Mouse (Mus musculus) kidney, adult 2 months (tissue): ENCODE measurements around the gene Per3.

ENCODE experiments used
- CTCF ChIP-seq: fragments of 200-500 bp; conservative IDR thresholded peaks from 2 replicates; pipeline ENCODE4 v1.5.1; 2011; ENCODE audit warnings: low read depth, mild to moderate bottlenecking, control low read depth, low read length, moderate library complexity, mixed read lengths; ENCODE audit not compliant: insufficient read depth, insufficient read length
- POLR2A ChIP-seq: fragments of 200-500 bp; IDR thresholded peaks from one replicate; pipeline ENCODE4 v1.6.1; 2011; ENCODE audit warnings: low read depth, low read length, control low read depth

- no peak for TF ChIP-seq POLR2A
- no peak for TF ChIP-seq CTCF
Observed at GRCm38 (mm10) chr4:150956369-150957105, 87.9 kb downstream of the Per3 start.
